ENCODE assay signal across 8 mouse cellular contexts in genomic region chr10:81378553-81379182, GRCm38 (mm10). TPM values are rescaled to one million over a fixed set of nuclear protein-coding genes. Genes with fewer than 3 reads are reported as not detected.
DNase-seq lines count a peak whose midpoint lies in the region; ATAC-seq lines count a peak whose summit lies in the region.

No protein-coding gene starts in this region.

- DNase-seq in adipocyte (ENCODE audit: low spot score): peak; percentile 100
- peak; percentile 100 for DNase-seq in embryo, embryonic 10.5 days (ENCODE audit: low spot score)
- DNase-seq in gastrocnemius, postnatal 14 days: peak; percentile 100
- DNase-seq in left cerebral cortex, postnatal 10 days (ENCODE audit: extremely low spot score in 1 of 2, low spot score in 2 of 2): peak; percentile 100
- DNase-seq in right cerebral cortex, postnatal 25 days: peak; percentile 100
- peak; percentile 100 for DNase-seq in urinary bladder, postnatal 4 days (ENCODE audit: low spot score in 2 of 2)

- peak; percentile 93 for ATAC-seq in inflammation-experienced regulatory T-cells, adult 6 months
- peak; percentile 75 for ATAC-seq in megakaryocyte-erythroid progenitor cell, adult 5-6 weeks (replicated peaks; ENCODE audit: low FRiP score, low TSS enrichment, poor library complexity, severe bottlenecking)

- intact Hi-C loops in gastrocnemius, postnatal 14 days (cut with DNase I; ENCODE audit: low total_unique reads): no loop called here
- intact Hi-C loops in left cerebral cortex, postnatal 10 days (cut with DNase I): no loop called here

RNA-seq across cellular contexts. Expression of gene Fzr1, which starts 0.4 kb away (rescaled TPM):
- total RNA-seq in gastrocnemius, postnatal 14 days (2021): 10 to 100 TPM; 11.9 to 15.4 TPM
- 10 to 100 TPM; 10.7 to 27.1 (median 13.4) TPM for polyA plus RNA-seq in inflammation-experienced regulatory T-cells, adult 6 months (2017; shearing (Covaris generic))
- 10 to 100 TPM; 85.7 to 94.7 TPM for total RNA-seq in left cerebral cortex, postnatal 10 days (2021)
- total RNA-seq in megakaryocyte-erythroid progenitor cell, adult 5-6 weeks (2014; fragmentation: Nextera tagmentation): 28.5 and 50.0 TPM in 2 replicates
- 12.2 and 14.9 TPM in 2 replicates for total RNA-seq in megakaryocyte-erythroid progenitor cell, adult 5-6 weeks (2017)

RNA-seq across cellular contexts. Expression of gene Dohh, which starts 5.6 kb away (rescaled TPM):
- total RNA-seq in gastrocnemius, postnatal 14 days (2021): 10 to 100 TPM; 38.6 to 39.8 TPM
- polyA plus RNA-seq in inflammation-experienced regulatory T-cells, adult 6 months (2017; shearing (Covaris generic)): 10 to 100 TPM in 2 of 3 experiments, 1 to 10 TPM in 1; 9.2 to 17.9 (median 10.9) TPM
- total RNA-seq in left cerebral cortex, postnatal 10 days (2021): 10 to 100 TPM; 79.3 to 83.5 TPM
- 12.3 and 31.4 TPM in 2 replicates for total RNA-seq in megakaryocyte-erythroid progenitor cell, adult 5-6 weeks (2014; fragmentation: Nextera tagmentation)
- 31.2 and 37.8 TPM in 2 replicates for total RNA-seq in megakaryocyte-erythroid progenitor cell, adult 5-6 weeks (2017)

RNA-seq across cellular contexts. Expression of gene Gm48551, which starts 5.6 kb away (rescaled TPM):
- total RNA-seq in gastrocnemius, postnatal 14 days (2021): under 1 TPM; 0.41 to 0.47 TPM
- polyA plus RNA-seq in inflammation-experienced regulatory T-cells, adult 6 months (2017; shearing (Covaris generic)): 1 to 10 TPM in 2 of 3 experiments, under 1 TPM in 1; 0.60 to 1.9 (median 1.1) TPM
- 1 to 10 TPM; 3.4 to 5.0 TPM for total RNA-seq in left cerebral cortex, postnatal 10 days (2021)
- total RNA-seq in megakaryocyte-erythroid progenitor cell, adult 5-6 weeks (2014; fragmentation: Nextera tagmentation): 1.2 and 6.3 TPM in 2 replicates
- 0.11 and 2.6 TPM in 2 replicates for total RNA-seq in megakaryocyte-erythroid progenitor cell, adult 5-6 weeks (2017)

RNA-seq across cellular contexts. Expression of gene Gm48552, which starts 10.1 kb away (rescaled TPM):
- total RNA-seq in gastrocnemius, postnatal 14 days (2021): under 1 TPM in 1 of 2 experiments, not detected in 1; 0.80 TPM
- 1 to 10 TPM in 1 of 3 experiments, not detected in 2; 3.1 TPM for polyA plus RNA-seq in inflammation-experienced regulatory T-cells, adult 6 months (2017; shearing (Covaris generic))
- total RNA-seq in left cerebral cortex, postnatal 10 days (2021): 1 to 10 TPM; 2.5 to 3.5 TPM
- total RNA-seq in megakaryocyte-erythroid progenitor cell, adult 5-6 weeks (2014; fragmentation: Nextera tagmentation): 4.0 TPM in 1 of 2 replicates, not detected in the other
- not detected in 2 replicates for total RNA-seq in megakaryocyte-erythroid progenitor cell, adult 5-6 weeks (2017)

RNA-seq across cellular contexts. Expression of gene 4930404N11Rik, which starts 13.1 kb away (rescaled TPM):
- under 1 TPM; 0.37 to 0.42 TPM for total RNA-seq in gastrocnemius, postnatal 14 days (2021)
- 1 to 10 TPM in 1 of 3 experiments, under 1 TPM in 2; 0.26 to 1.7 (median 0.96) TPM for polyA plus RNA-seq in inflammation-experienced regulatory T-cells, adult 6 months (2017; shearing (Covaris generic))
- total RNA-seq in left cerebral cortex, postnatal 10 days (2021): 1 to 10 TPM; 1.2 to 1.7 TPM
- 0.70 TPM in 1 of 2 replicates, not detected in the other for total RNA-seq in megakaryocyte-erythroid progenitor cell, adult 5-6 weeks (2014; fragmentation: Nextera tagmentation)
- total RNA-seq in megakaryocyte-erythroid progenitor cell, adult 5-6 weeks (2017): 1.9 TPM in 1 of 2 replicates, not detected in the other

Comparison
In these comparisons a context has a peak if more than half of its experiments do, and no peak if none do; other contexts are left out.
1. Peak in every context shown above with its lines: DNase-seq and ATAC-seq.